Mouse (Mus musculus): Measurements from ENCODE around the gene Fam240b. TPM values are rescaled to one million over a fixed set of nuclear protein-coding genes. Genes with fewer than 3 reads are reported as not detected.
"Not testable (repeated sequence)": the region's sequence is repeated elsewhere in the genome, so short reads cannot be mapped to it uniquely, and the experiment has no call there.

Fam240b gene
- polyA plus RNA-seq, 1 experiment = not detected

DNA sequence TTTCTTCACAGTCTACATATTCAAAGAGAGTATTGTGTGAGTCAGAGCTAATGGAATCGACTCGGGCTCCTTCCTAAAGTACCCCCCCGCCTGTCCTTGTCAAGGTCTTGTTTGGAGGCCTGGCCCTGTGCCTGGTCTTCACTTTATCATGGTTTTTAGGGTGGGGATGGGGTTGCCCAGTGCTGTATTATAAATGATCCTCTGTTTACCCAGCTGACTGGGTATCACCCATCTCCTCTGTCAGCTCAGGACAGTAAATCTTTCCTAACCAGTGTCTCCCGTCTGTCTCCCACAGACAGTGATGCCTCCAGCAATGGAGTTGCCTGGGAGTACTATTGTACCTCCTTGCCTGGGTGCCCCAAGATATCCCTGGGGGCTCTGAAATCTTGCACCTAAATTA is 19.6 kb downstream of the Fam240b start:
- Histone ChIP-seq H3K36me3 (replicated peaks; ENCODE audit: low read length) (no peaks in the 10 kb centered on the region), H3K27me3 (replicated peaks) (no peaks in the 10 kb centered on the region), H3K4me3 (replicated peaks) (no peak overlapping the region), H3K9me3 (no peaks in the 10 kb centered on the region), H3K4me1 (no peaks in the 10 kb centered on the region)
- TF ChIP-seq GATA1 (IDR thresholded peaks at IDR 0.05; ENCODE audit: borderline replicate concordance, low read length) = no peak
- TF ChIP-seq FLI1 (IDR thresholded peaks at IDR 0.05; ENCODE audit: low read length) = no peak

DNA sequence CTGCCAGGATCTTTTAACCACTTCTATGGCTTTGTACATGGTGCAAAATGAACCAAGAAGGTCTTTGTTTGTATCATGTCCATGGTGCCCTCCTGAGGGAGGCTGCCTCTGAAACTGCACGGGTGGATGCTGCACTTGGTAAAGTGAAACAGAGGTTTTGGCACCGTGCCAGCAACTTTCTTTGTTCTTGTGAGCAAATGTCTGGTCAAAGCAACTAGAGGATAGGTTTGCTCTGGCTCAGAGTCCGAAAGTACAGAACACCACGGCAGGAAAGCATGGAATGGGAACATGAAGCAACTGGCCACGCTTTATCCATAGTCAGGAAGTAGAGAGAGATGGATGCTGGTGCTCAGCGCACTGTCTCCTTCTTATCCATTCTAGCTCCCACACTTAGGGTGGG is 29.7 kb downstream of the Fam240b start:
- no peak overlapping the region for H3K4me3 ChIP-seq (replicated peaks)
- H3K27me3 ChIP-seq (replicated peaks) = no peaks in the 10 kb centered on the region
- TF ChIP-seq FLI1 (IDR thresholded peaks at IDR 0.05; ENCODE audit: low read length) = no peak
- TF ChIP-seq GATA1 (IDR thresholded peaks at IDR 0.05; ENCODE audit: borderline replicate concordance, low read length) = no peak
- no peaks in the 10 kb centered on the region for H3K4me1 ChIP-seq
- H3K36me3 ChIP-seq (replicated peaks; ENCODE audit: low read length) = no peaks in the 10 kb centered on the region
- peaks cover 8% of the 10 kb centered on the region for H3K9me3 ChIP-seq

DNA sequence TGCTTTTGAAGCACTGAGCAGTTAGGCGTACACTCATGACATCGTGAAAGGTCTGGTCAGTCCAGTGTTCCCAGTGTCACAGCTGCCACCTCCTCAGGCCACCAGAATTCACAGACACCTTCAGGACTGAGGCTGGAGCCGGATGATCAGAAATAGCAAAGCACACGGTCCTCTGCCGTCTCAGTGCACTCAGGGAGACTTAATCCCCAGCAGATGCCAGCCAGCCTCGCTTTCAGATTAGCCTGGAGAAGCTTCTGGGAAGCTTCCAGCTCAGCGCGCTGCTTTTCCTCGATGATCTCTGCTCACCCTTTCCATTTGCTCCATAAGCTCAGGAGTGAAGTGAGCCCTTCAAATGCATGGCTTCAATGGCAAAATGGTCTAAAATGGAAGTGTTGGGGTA is 32.4 kb downstream of the Fam240b start:
- Histone ChIP-seq H3K4me3 (replicated peaks) (peak overlapping the region; percentile 40), H3K36me3 (replicated peaks; ENCODE audit: low read length) (no peaks in the 10 kb centered on the region), H3K9me3 (peaks cover 18% of the 10 kb centered on the region), H3K4me1 (no peaks in the 10 kb centered on the region), H3K27me3 (replicated peaks) (no peaks in the 10 kb centered on the region)
- TF ChIP-seq FLI1 (IDR thresholded peaks at IDR 0.05; ENCODE audit: low read length) = no peak
- TF ChIP-seq GATA1 (IDR thresholded peaks at IDR 0.05; ENCODE audit: borderline replicate concordance, low read length) = no peak

DNA sequence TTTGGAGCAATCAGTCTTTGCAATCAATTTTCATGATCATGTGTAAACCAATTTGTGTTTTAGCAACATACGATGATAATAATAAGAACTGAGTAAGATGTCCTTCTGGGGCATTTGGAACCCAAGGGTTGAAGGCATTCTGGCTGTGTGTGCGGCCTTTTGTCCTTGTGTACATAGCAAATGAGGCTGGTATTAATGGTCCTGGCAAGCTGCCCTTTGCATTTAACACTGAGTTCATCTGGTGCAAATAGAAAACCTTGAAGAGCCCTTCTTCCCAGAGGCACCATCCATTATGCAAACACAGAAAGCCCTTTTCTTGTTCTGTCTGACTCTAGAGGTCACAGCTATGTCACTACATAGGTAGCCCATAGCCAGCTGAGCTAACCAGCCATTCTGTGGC is 35.0 kb downstream of the Fam240b start:
- no peaks in the 10 kb centered on the region for H3K4me1 ChIP-seq
- TF ChIP-seq FLI1 (IDR thresholded peaks at IDR 0.05; ENCODE audit: low read length) = no peak
- TF ChIP-seq GATA1 (IDR thresholded peaks at IDR 0.05; ENCODE audit: borderline replicate concordance, low read length) = no peak

DNA sequence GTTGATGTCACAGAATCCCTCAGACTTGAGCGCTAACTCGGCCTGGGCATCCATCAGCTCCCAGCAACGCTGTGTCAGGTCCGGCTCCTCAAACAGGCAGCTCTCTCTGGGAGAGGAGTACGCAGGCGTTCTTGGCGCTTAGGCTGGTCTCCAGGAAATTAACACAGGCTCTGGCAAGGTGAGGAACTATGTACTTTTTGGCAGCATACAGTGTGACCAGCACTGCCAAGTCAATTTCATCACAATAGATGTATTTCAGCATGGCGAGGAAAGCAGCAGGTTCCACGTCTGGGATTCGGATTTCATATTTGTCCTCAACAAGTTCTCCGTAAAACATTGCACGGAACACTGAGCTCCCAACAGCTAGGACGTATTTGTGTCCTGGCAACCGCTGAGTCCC is 39.4 kb downstream of the Fam240b start:
- Histone ChIP-seq H3K27me3 (replicated peaks) (no peaks in the 10 kb centered on the region), H3K9me3 (peaks cover 19% of the 10 kb centered on the region), H3K36me3 (replicated peaks; ENCODE audit: low read length) (no peaks in the 10 kb centered on the region), H3K4me3 (replicated peaks) (no peak overlapping the region), H3K4me1 (peaks cover 4% of the 10 kb centered on the region; the same call in 1 of the 2 replicates)
- no peak for TF ChIP-seq GATA1 (IDR thresholded peaks at IDR 0.05; ENCODE audit: borderline replicate concordance, low read length)
- no peak for TF ChIP-seq FLI1 (IDR thresholded peaks at IDR 0.05; ENCODE audit: low read length)

More for the DNA sequence above, 35.0 kb downstream of the Fam240b start:
- Histone ChIP-seq H3K4me3 (replicated peaks) (no peak overlapping the region), H3K36me3 (replicated peaks; ENCODE audit: low read length) (no peaks in the 10 kb centered on the region), H3K9me3 (peaks cover 26% of the 10 kb centered on the region), H3K27me3 (replicated peaks) (no peaks in the 10 kb centered on the region)

DNA sequence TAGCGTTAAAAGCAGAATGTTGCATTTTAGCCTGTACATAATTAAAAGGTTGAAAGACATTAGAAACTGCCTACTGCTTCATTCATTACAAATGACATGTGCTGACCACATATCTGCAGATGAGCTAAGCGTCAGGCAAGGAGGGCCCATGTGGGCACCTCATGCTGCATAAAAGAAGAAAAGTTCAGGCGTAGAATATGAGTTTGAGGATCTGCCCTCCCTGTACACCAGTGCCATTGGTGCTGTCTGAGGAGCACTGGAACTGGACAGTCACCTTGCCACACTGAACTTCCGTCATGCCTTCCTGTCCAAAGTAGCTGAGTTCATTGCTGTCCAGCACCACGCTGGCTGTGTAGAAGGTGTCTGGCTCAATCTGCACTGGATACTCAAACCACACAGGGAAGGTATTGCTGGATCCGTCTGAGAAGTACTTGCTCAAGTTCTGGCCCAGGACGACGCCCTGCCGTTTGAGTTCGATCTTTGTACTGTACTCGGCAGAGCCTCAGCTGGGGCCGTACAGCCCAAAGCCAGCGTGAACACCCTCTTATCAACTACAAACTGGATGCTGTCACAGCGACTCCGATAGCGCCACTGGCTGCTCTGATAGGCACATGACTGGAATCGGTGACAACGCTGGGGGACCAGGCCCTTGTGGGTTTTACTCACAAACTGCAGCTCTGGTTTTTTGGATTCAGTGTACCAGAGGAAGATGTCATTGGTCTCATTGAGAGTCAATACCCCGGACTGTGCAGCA is 40.2 kb downstream of the Fam240b start:
- H3K4me3 ChIP-seq (replicated peaks); H3K4me1 ChIP-seq; H3K36me3 ChIP-seq (replicated peaks; ENCODE audit: low read length); H3K27me3 ChIP-seq (replicated peaks): not testable (repeated sequence)
- peaks cover 12% of the 10 kb centered on the region for H3K9me3 ChIP-seq

DNA sequence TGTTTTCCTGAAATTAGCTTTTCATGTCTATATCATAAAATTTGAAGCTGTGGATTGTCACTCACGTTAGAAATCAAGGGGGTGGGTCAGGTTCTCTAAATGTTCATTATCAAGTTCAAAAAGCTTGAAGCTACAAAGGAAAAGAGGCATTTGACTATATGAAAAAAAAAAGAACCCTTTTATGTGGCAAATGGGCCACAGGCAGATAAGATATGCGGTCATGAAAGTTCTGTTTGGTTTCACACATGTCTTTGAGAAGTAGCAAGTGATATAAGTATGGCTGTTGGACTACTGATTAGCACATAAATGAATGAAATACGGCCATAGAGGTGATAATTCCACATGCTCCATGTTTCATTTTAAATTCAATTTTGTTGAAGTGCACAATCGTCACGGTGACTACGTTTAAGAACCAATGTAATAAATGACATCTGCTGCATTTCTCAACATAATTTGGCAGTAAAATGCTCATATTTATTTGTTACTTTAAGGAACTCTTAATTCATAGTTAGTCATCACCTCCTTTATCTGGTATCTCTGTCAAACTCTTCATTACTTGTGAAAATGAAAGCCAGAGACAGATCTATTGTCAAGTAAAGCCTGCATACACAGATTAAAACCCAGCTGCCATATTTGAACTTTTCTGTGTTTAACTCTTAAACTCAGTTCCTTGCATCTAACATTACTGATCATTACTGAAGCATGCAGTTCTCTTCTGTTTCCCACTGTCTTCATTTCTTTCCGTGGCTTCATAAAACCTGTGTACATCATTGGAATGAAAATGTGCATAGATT is 47.4 kb downstream of the Fam240b start:
- H3K9me3 ChIP-seq = no peaks in the 10 kb centered on the region
- H3K27me3 ChIP-seq (replicated peaks) = no peaks in the 10 kb centered on the region
- peaks cover 6% of the 10 kb centered on the region for H3K4me1 ChIP-seq
- H3K36me3 ChIP-seq (replicated peaks; ENCODE audit: low read length) = no peaks in the 10 kb centered on the region
- TF ChIP-seq FLI1 (IDR thresholded peaks at IDR 0.05; ENCODE audit: low read length) (no peak), GATA1 (IDR thresholded peaks at IDR 0.05; ENCODE audit: borderline replicate concordance, low read length) (no peak)
- H3K4me3 ChIP-seq (replicated peaks) = no peak overlapping the region

DNA sequence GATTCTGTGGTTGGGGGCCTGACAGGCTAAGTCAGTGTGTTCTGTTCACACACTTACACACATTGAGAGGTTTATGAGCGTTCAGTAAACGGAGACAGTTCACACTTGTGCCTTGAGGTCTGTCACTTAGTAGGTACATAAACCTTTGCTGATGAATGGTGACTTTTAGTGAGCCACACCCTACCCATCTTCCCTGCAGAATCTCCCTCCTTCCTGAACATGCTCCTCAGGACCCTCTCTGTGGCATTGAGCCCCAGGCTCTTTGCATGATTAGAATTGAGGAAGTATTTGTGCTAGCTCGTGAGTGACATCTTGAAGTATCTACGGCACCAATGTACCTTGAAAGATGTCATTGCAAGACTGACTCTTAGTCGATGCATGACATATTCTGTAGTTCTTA is 48.9 kb downstream of the Fam240b start:
- Histone ChIP-seq H3K4me1 (peaks cover 8% of the 10 kb centered on the region), H3K4me3 (replicated peaks) (no peak overlapping the region), H3K9me3 (no peaks in the 10 kb centered on the region), H3K36me3 (replicated peaks; ENCODE audit: low read length) (no peaks in the 10 kb centered on the region), H3K27me3 (replicated peaks) (no peaks in the 10 kb centered on the region)
- TF ChIP-seq GATA1 (IDR thresholded peaks at IDR 0.05; ENCODE audit: borderline replicate concordance, low read length) (no peak), FLI1 (IDR thresholded peaks at IDR 0.05; ENCODE audit: low read length) (no peak)

DNA sequence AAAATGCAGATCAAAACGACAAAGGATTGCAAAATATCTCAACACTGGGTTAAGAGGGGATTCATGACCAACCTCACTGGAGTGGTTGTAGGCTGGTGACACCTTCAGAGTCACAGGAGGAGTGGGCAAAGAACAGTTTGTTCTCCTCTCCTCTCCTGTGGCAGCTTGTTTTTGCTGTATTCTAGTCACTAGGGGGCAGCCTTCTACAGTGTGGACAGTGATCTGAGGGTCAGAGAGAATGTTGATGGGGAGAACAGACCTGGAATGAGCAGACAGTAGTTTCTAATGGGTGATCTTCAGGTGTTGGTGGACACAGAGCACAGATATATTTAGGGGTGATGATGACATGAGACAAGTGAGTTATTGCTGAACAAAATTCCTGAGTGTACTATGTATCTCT is 49.6 kb downstream of the Fam240b start:
- no peaks in the 10 kb centered on the region for H3K9me3 ChIP-seq
- TF ChIP-seq GATA1 (IDR thresholded peaks at IDR 0.05; ENCODE audit: borderline replicate concordance, low read length) (no peak), FLI1 (IDR thresholded peaks at IDR 0.05; ENCODE audit: low read length) (no peak)
- H3K27me3 ChIP-seq (replicated peaks) = no peaks in the 10 kb centered on the region
- peaks cover 8% of the 10 kb centered on the region for H3K4me1 ChIP-seq
- H3K4me3 ChIP-seq (replicated peaks) = no peak overlapping the region
- H3K36me3 ChIP-seq (replicated peaks; ENCODE audit: low read length) = no peaks in the 10 kb centered on the region

DNA sequence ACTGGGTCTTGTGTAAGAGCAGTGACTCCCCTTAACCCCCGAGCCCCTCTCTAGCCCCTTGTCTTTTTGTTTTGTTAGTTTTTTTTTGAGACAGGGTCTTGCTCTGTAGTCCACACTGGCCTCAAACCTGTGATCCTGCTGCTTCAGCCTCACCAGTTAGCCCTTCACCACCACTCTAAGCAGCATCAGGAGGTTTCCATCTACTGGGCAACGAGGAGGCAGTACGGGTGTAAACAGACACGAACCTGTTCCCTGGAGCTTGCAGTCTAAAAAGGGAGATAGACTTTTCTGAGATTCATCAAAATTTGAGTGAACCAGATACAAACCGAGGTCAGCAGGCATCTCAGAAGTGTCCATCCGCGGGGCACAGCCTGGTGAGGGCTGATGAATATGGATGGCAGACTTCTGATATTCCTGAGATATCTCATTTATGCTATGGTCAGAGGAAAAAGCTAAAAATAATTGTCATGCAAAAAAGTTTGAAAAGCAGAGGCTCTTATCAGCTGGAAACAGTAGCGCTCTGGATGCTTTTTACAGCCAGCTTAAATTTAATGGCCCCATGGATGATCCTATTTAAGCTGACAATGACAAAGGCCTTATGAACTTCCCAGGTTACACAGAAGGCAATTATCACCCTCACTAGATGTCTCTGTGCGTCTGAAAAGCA is 52.2 kb downstream of the Fam240b start:
- Histone ChIP-seq H3K27me3 (replicated peaks) (no peaks in the 10 kb centered on the region), H3K4me3 (replicated peaks) (no peak overlapping the region), H3K9me3 (no peaks in the 10 kb centered on the region), H3K4me1 (peaks cover 18% of the 10 kb centered on the region), H3K36me3 (replicated peaks; ENCODE audit: low read length) (no peaks in the 10 kb centered on the region)
- TF ChIP-seq FLI1 (IDR thresholded peaks at IDR 0.05; ENCODE audit: low read length) = no peak
- TF ChIP-seq GATA1 (IDR thresholded peaks at IDR 0.05; ENCODE audit: borderline replicate concordance, low read length) = no peak

Measured in megakaryocyte, embryonic 14.5 days (primary cell).